Mouse (Mus musculus) embryonic facial prominence, embryonic 11.5 days (tissue): ENCODE data around the gene 1700056E22Rik. TPM values are rescaled to one million over a fixed set of nuclear protein-coding genes. Genes with fewer than 3 reads are reported as not detected.

Source experiments
- ATAC-seq: fragments of 200-750 bp; cut with Nextera tagmentation; replicated peaks from 2 replicates; pipeline ENCODE4 v1.8.0; 2017; ENCODE audit warnings: low read depth; ENCODE audit not compliant: insufficient number of reproducible peaks, low FRiP score, low TSS enrichment
- DNase-seq: peaks from one replicate; pipeline ENCODE4 v3.0.0-alpha.2; 2015; ENCODE audit warnings: low spot score
- H3K27ac ChIP-seq: fragments of 300-500 bp; sonication (generic); replicated peaks from 2 replicates; pipeline ENCODE4 v1.5.1; 2014; ENCODE audit warnings: mild to moderate bottlenecking, low read depth, low read length, control low read depth
- H3K27me3 ChIP-seq: fragments of 300-500 bp; sonication (generic); 2 replicates; pipeline ENCODE4 v1.6.1; 2014; ENCODE audit warnings: mild to moderate bottlenecking, low read length, moderate library complexity, mixed read lengths; ENCODE audit not compliant: control insufficient read depth, insufficient read depth
- H3K36me3 ChIP-seq: fragments of 300-500 bp; sonication (generic); replicated peaks from 2 replicates; pipeline ENCODE4 v1.6.1; 2014; ENCODE audit warnings: low read depth, mild to moderate bottlenecking, low read length, moderate library complexity, mixed read lengths; ENCODE audit not compliant: control insufficient read depth, insufficient read depth
- H3K4me1 ChIP-seq: fragments of 300-500 bp; sonication (generic); 2 replicates; pipeline ENCODE4 v1.6.1; 2014; ENCODE audit warnings: low read length, mixed read lengths; ENCODE audit not compliant: control insufficient read depth, insufficient read depth
- H3K4me2 ChIP-seq: fragments of 300-500 bp; sonication (generic); 2 replicates; pipeline ENCODE4 v1.6.1; 2014; ENCODE audit warnings: low read depth, mild to moderate bottlenecking, control low read depth, low read length, moderate library complexity
- H3K4me3 ChIP-seq: fragments of 300-500 bp; sonication (generic); 2 replicates; pipeline ENCODE4 v1.5.1; 2014; ENCODE audit warnings: low read depth, low read length, control low read depth
- H3K9ac ChIP-seq: fragments of 300-500 bp; sonication (generic); replicated peaks from 2 replicates; pipeline ENCODE4 v1.6.1; 2014; ENCODE audit warnings: mild to moderate bottlenecking, control low read depth, low read length
- H3K9me3 ChIP-seq: fragments of 300-500 bp; sonication (generic); replicated peaks from 2 replicates; pipeline ENCODE4 v1.6.1; 2016; ENCODE audit warnings: mild to moderate bottlenecking, low read length, inconsistent platforms, mixed read lengths; ENCODE audit not compliant: control insufficient read depth
- WGBS: fragments of 180-500 bp; shearing (Covaris S2); extraction: QIAGEN DNeasy Blood & Tissue Kit; methylation state at CpG from one replicate; pipeline ENCODE4 v1.1.7; 2014; 5-methylcytosine and 5-hydroxymethylcytosine counted together
- polyA plus RNA-seq: library from polyadenylated mRNA; unstranded; fragments of >200 nt; fragmentation: Nextera tagmentation; extraction: Ambion mirVana; gene quantifications from 2 replicates; pipeline ENCODE4 v1.2.1, GENCODE M21; 2014

1700056E22Rik gene
- polyA plus RNA-seq, 1 experiment from 2014 or later, result 0.66 TPM

DNA sequence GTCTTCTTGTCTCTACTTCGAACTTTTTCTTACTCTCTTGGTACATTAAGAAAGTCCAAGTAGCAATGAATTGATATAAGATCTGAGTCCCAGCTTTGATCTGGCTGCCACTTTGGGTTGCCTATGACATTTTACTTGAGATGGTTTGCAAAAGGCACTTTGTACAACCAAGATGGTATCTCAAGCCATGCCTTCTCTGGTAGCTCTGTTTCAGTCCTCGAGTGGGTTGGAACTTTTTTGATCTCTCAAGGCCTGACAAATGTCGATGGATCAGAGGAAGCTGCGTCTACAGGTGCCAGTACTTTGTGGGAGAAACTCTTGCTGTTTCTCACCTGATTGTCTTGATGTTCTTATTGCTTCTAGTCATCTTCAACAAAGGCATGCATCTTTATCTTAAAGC lies 3.7 kb upstream of the 1700056E22Rik start:
- Histone ChIP-seq H3K36me3 (no peaks in the 10 kb centered on the region), H3K4me2 (no peak overlapping the region), H3K4me3 (no peak overlapping the region), H3K4me1 (no peaks in the 10 kb centered on the region), H3K9me3 (no peaks in the 10 kb centered on the region), H3K27me3 (no peaks in the 10 kb centered on the region), H3K9ac (no peak overlapping the region), H3K27ac (no peak overlapping the region)
- ATAC-seq, result no peak
- no peak for DNase-seq
- WGBS, result 87% methylated on average over 4 of the region's 4 CpGs

- no peak for DNase-seq
- H3K9me3 ChIP-seq, result no peaks in the 10 kb centered on the region
- no peak overlapping the region for H3K9ac ChIP-seq
- 7% methylated on average over 12 of the region's 12 CpGs for WGBS
- H3K27me3 ChIP-seq, result no peaks in the 10 kb centered on the region
- no peak for ATAC-seq
- H3K4me2 ChIP-seq, result peak overlapping the region; percentile 63
- H3K36me3 ChIP-seq, result no peaks in the 10 kb centered on the region
- no peak overlapping the region for H3K27ac ChIP-seq
- H3K4me1 ChIP-seq, result no peaks in the 10 kb centered on the region
- peak overlapping the region; percentile 44 for H3K4me3 ChIP-seq
Measured at GRCm38 (mm10) chr1:184035346-184035903, 1.3 kb upstream of the 1700056E22Rik start.

- Histone ChIP-seq H3K27me3 (no peaks in the 10 kb centered on the region), H3K4me2 (peak overlapping the region; percentile 63), H3K4me3 (peak overlapping the region; percentile 44), H3K9me3 (no peaks in the 10 kb centered on the region), H3K27ac (no peak overlapping the region), H3K9ac (peak overlapping the region; percentile 39; the same call in 1 of the 2 replicates), H3K4me1 (no peaks in the 10 kb centered on the region), H3K36me3 (no peaks in the 10 kb centered on the region)
- 0% methylated on average over 12 of the region's 12 CpGs for WGBS
- ATAC-seq (no peak), DNase-seq (peak; percentile 42)
Measured at GRCm38 (mm10) chr1:184034741-184035181, 660 bp upstream of the 1700056E22Rik start.

DNA sequence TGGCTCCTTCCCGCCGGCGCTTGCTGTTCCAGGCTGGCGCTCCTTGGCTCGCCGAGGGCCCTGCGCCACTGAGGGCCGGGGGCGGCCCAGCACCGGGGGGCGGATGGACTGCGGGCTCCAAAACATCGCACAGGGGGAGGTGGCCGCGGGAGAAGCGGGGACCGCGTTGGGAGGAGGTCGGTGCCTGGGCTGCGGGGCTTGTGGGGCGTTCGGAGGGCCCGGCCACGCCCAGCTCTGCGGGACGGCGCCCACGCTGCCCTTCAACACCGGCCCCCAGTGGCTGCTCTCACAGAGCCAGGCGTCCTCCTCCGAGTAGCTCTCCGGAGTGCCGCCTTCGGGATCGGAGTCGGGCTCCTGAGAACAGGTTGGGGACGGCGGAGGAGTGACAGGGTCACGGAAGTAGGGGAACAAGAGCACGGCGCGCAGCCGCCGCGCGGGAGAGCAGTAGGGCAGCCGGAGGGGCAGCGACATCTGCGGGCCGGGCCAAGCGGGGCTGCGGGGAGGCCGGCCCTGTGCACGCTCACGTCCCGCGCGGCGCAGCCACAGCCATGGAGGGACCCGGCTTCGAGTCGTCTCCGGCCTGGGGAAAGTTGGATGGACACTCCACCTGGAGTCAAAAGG lies 601 bp downstream of the 1700056E22Rik start:
- no peaks in the 10 kb centered on the region for H3K9me3 ChIP-seq
- H3K9ac ChIP-seq, result peak overlapping the region; percentile 82
- H3K36me3 ChIP-seq, result no peaks in the 10 kb centered on the region
- ATAC-seq (peak; percentile 80), DNase-seq (peak; percentile 60)
- under 1% methylated on average over 59 of the region's 63 CpGs for WGBS
- no peaks in the 10 kb centered on the region for H3K27me3 ChIP-seq
- H3K4me1 ChIP-seq, result no peaks in the 10 kb centered on the region
- H3K4me2 ChIP-seq, result peak overlapping the region; percentile 88
- peak overlapping the region; percentile 61 for H3K4me3 ChIP-seq
- peak overlapping the region; percentile 83 for H3K27ac ChIP-seq

DNA sequence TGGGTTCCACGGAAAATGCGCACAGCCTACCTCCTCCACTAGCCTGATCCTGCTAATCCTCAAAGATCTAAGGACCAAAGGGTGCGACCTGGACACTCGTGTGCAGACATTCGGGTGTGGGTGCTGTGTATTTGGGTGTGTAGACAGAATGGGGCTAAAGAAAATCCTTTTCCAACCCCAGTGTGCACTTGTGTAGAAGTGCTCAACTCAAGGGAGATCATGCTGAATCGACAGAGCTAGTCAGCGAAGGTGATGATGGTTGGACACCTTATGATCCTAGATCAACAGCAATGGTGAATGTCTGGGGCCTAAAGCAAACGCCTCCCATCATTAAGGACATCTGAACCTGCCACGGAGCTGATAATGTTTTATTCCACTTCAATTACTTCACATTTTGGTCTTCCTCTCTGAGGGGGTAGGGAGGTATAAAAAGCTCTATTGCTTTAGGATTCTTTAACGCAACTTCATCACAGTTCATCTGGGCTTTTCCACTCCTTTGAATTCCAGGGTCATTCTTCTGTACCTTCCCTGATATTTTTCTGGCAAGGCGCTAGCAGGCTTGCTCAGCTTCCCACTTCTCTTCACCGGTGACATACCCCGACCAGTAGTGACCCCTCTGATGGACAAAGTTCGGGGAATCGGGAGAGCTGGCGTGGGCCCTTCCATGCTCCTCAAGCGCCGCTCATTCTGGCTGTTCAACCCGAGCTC lies 1.3 kb downstream of the 1700056E22Rik start:
- 20% methylated on average over 19 of the region's 19 CpGs for WGBS

GRCm38 (mm10) chr1:184030070-184030802 lies 3.9 kb downstream of the 1700056E22Rik start:
- Histone ChIP-seq H3K4me3 (no peak overlapping the region), H3K4me2 (no peak overlapping the region), H3K9me3 (no peaks in the 10 kb centered on the region), H3K4me1 (no peaks in the 10 kb centered on the region), H3K9ac (no peak overlapping the region), H3K27me3 (no peaks in the 10 kb centered on the region), H3K36me3 (no peaks in the 10 kb centered on the region), H3K27ac (no peak overlapping the region)
- 92% methylated on average over 8 of the region's 8 CpGs for WGBS
- DNase-seq (no peak), ATAC-seq (no peak)

More for the DNA sequence above, 1.3 kb downstream of the 1700056E22Rik start:
- Histone ChIP-seq H3K4me1 (no peaks in the 10 kb centered on the region), H3K4me2 (peak overlapping the region; percentile 88), H3K4me3 (peak overlapping the region; percentile 61), H3K36me3 (no peaks in the 10 kb centered on the region), H3K9ac (peak overlapping the region; percentile 82), H3K9me3 (no peaks in the 10 kb centered on the region), H3K27ac (peak overlapping the region; percentile 83), H3K27me3 (no peaks in the 10 kb centered on the region)
- DNase-seq, result no peak
- ATAC-seq, result no peak

GRCm38 (mm10) chr1:184027039-184027438 lies 7.1 kb downstream of the 1700056E22Rik start:
- no peaks in the 10 kb centered on the region for H3K4me1 ChIP-seq
- no peaks in the 10 kb centered on the region for H3K9me3 ChIP-seq
- no peak overlapping the region for H3K27ac ChIP-seq
- H3K27me3 ChIP-seq, result no peaks in the 10 kb centered on the region
- H3K4me2 ChIP-seq, result no peak overlapping the region
- no peak for DNase-seq
- H3K9ac ChIP-seq, result no peak overlapping the region
- 89% methylated on average over 3 of the region's 3 CpGs for WGBS
- H3K36me3 ChIP-seq, result no peaks in the 10 kb centered on the region
- no peak overlapping the region for H3K4me3 ChIP-seq
- ATAC-seq, result no peak
